Mouse (Mus musculus) CH12.LX (cell line): Measurements from ENCODE around the gene Smim24. TPM values are rescaled to one million over a fixed set of nuclear protein-coding genes. Genes with fewer than 3 reads are reported as not detected.

ENCODE experiments used
- DNase-seq: peaks from one replicate; pipeline ENCODE4 v3.0.0-alpha.2; 2013; ENCODE audit errors: extremely low read depth
- H3K27ac ChIP-seq: 2 replicates; pipeline ENCODE4 v1.5.1; 2012; ENCODE audit warnings: low read depth, mild to moderate bottlenecking, control low read depth, moderate library complexity; ENCODE audit not compliant: insufficient read depth
- H3K27me3 ChIP-seq: replicated peaks from 2 replicates; pipeline ENCODE3; 2012; ENCODE audit warnings: inconsistent platforms
- H3K36me3 ChIP-seq, 2 experiments: replicated peaks in 1 of 2; 2 replicates each; pipeline versions ENCODE3 to v1.6.1; 2012; ENCODE audit warnings: inconsistent platforms in 1 of 2, low read length in 1 of 2, mild to moderate bottlenecking in 1 of 2, mixed read lengths in 1 of 2, moderate library complexity in 1 of 2; ENCODE audit not compliant: control insufficient read depth in 1 of 2, insufficient read depth in 1 of 2
- H3K4me1 ChIP-seq, 2 experiments: 2 replicates each; pipeline ENCODE4 v1.6.1; 2012; ENCODE audit warnings: inconsistent platforms in 1 of 2, moderate library complexity in 1 of 2; ENCODE audit not compliant: insufficient read depth in 2 of 2, control insufficient read depth in 1 of 2
- H3K4me2 ChIP-seq: 2 replicates; pipeline ENCODE4 v1.6.1; 2012; ENCODE audit warnings: low read depth, mild to moderate bottlenecking, control low read depth; ENCODE audit not compliant: poor library complexity, insufficient read depth, severe bottlenecking
- H3K4me3 ChIP-seq, 3 experiments: fragments of 150-350 bp in 1 of 3; sonication (generic) in 1 of 3; replicated peaks in 1 of 3; 2 replicates each; pipeline versions ENCODE3 to v1.5.1; 2011 to 2012; ENCODE audit warnings: low read depth in 2 of 3, low read length in 2 of 3, mild to moderate bottlenecking in 2 of 3, moderate library complexity in 2 of 3, control low read depth in 1 of 3, improper control_type of control experiment in 1 of 3, inconsistent platforms in 1 of 3, mixed read lengths in 1 of 3; ENCODE audit not compliant: poor library complexity in 1 of 3
- H3K79me2 ChIP-seq: replicated peaks from 2 replicates; pipeline ENCODE4 v1.6.1; 2012; ENCODE audit warnings: mild to moderate bottlenecking, moderate library complexity; ENCODE audit not compliant: control insufficient read depth, poor library complexity, insufficient read depth, severe bottlenecking; ENCODE audit errors: extremely low read depth
- H3K9ac ChIP-seq: 2 replicates; pipeline ENCODE4 v1.6.1; 2012; ENCODE audit warnings: low read depth, mild to moderate bottlenecking, control low read depth, moderate library complexity; ENCODE audit not compliant: insufficient read depth
- H3K9me3 ChIP-seq: replicated peaks from 2 replicates; pipeline ENCODE3; 2012; ENCODE audit warnings: low read length, inconsistent platforms, mixed read lengths
- BHLHE40 ChIP-seq: IDR thresholded peaks from 2 replicates; pipeline ENCODE4 v1.6.1; 2011; ENCODE audit warnings: mild to moderate bottlenecking, low read depth, low read length, improper control_type of control experiment
- CHD1 ChIP-seq: IDR thresholded peaks from 2 replicates; pipeline ENCODE4 v1.6.1; 2012; ENCODE audit warnings: low read depth, low read length, improper control_type of control experiment, inconsistent platforms
- E2F4 ChIP-seq: IDR thresholded peaks from 2 replicates; pipeline ENCODE4 v1.6.1; 2011; ENCODE audit warnings: low read depth, low read length, improper control_type of control experiment; ENCODE audit not compliant: insufficient replicate concordance
- ELF1 ChIP-seq: IDR thresholded peaks from 2 replicates; pipeline ENCODE4 v1.6.1; 2014; ENCODE audit warnings: low read depth, mild to moderate bottlenecking, inconsistent platforms, low read length, improper control_type of control experiment
- ETS1 ChIP-seq: conservative IDR thresholded peaks from 2 replicates; pipeline ENCODE4 v1.6.1; 2012; ENCODE audit warnings: low read depth, mild to moderate bottlenecking, inconsistent platforms, low read length, improper control_type of control experiment, moderate library complexity
- IRF4 ChIP-seq: IDR thresholded peaks from 2 replicates; pipeline ENCODE4 v1.6.1; 2014; ENCODE audit warnings: low read depth, mild to moderate bottlenecking, inconsistent platforms, low read length, improper control_type of control experiment
- MAFK ChIP-seq: IDR thresholded peaks from 2 replicates; pipeline ENCODE4 v1.6.1; 2011; ENCODE audit warnings: low read length, improper control_type of control experiment; ENCODE audit not compliant: insufficient replicate concordance
- MAX ChIP-seq: IDR thresholded peaks from 2 replicates; pipeline ENCODE4 v1.6.1; 2011; ENCODE audit warnings: low read length, improper control_type of control experiment
- MYC ChIP-seq: IDR thresholded peaks from 2 replicates; pipeline ENCODE4 v1.6.1; 2011; ENCODE audit warnings: low read depth, mild to moderate bottlenecking, improper control_type of control experiment, low read length
- NELFE ChIP-seq: IDR thresholded peaks from 2 replicates; pipeline ENCODE4 v1.6.1; 2011; ENCODE audit warnings: low read depth, low read length, improper control_type of control experiment
- NRF1 ChIP-seq: IDR thresholded peaks from 2 replicates; pipeline ENCODE4 v1.6.1; 2014; ENCODE audit warnings: low read depth, mild to moderate bottlenecking, inconsistent platforms, low read length, improper control_type of control experiment, moderate library complexity
- RAD21 ChIP-seq: IDR thresholded peaks from 2 replicates; pipeline ENCODE4 v1.6.1; 2011; ENCODE audit warnings: low read depth, mild to moderate bottlenecking, low read length, improper control_type of control experiment, moderate library complexity
- TBP ChIP-seq: conservative IDR thresholded peaks from 2 replicates; pipeline ENCODE4 v1.6.1; 2011; ENCODE audit warnings: low read depth, low read length, improper control_type of control experiment
- TCF12 ChIP-seq: IDR thresholded peaks from 2 replicates; pipeline ENCODE4 v1.6.1; 2014; ENCODE audit warnings: low read depth, mild to moderate bottlenecking, inconsistent platforms, low read length, improper control_type of control experiment
- USF1 ChIP-seq: IDR thresholded peaks from 2 replicates; pipeline ENCODE4 v1.6.1; 2014; ENCODE audit warnings: low read depth, mild to moderate bottlenecking, inconsistent platforms, low read length, improper control_type of control experiment
- USF2 ChIP-seq: conservative IDR thresholded peaks from 2 replicates; pipeline ENCODE4 v1.6.1; 2011; ENCODE audit warnings: low read depth, low read length, improper control_type of control experiment
- ZNF384 ChIP-seq: IDR thresholded peaks from 2 replicates; pipeline ENCODE4 v1.6.1; 2012; ENCODE audit warnings: low read depth, low read length, improper control_type of control experiment, inconsistent platforms
- dilution Hi-C: fragments of 300-500 bp; cut with MboI; formaldehyde crosslinking; loops from 2 replicates; pipeline ENCODE4 v1.14.3; 2020; ENCODE audit warnings: low sequenced_read_pairs; ENCODE audit not compliant: extremely low pct_unique_long_range_greater_than_20kb, extremely low pct_ligation_motif_present
- in situ Hi-C: fragments of 300-500 bp; cut with MboI; formaldehyde crosslinking; loops from 3 replicates; pipeline ENCODE4 v1.14.3; 2019; ENCODE audit warnings: low sequenced_read_pairs, low pct_ligation_motif_present, low pct_unique_long_range_greater_than_20kb, mixed read lengths
- polyA plus RNA-seq: library from polyadenylated mRNA; unstranded; fragments of >175 nt; gene quantifications from 2 replicates; pipeline ENCODE4 v1.2.1, GENCODE M21; 2012; ENCODE audit warnings: low read depth; ENCODE audit not compliant: insufficient read length
- total RNA-seq, 2 experiments: library from RNA; depleted of rRNA; stranded (reverse); fragments of 300-350 nt in 1 of 2; fragments of >200 nt in 1 of 2; gene quantifications; 2 replicates each; pipeline ENCODE4 v1.2.3; 2012 to 2014

Gene Smim24
- total and polyA plus RNA-seq, 3 experiments: 0.13 to 0.64 TPM; not detected in 1

- Histone ChIP-seq H3K36me3 (peaks cover 25 to 44% of the 10 kb centered on the region in 2 experiments), H3K27ac (no peak overlapping the region), H3K4me2 (no peak overlapping the region), H3K4me1 (peaks cover 13 to 23% of the 10 kb centered on the region in 2 experiments)
- dilution Hi-C loops: no loop called here
- TF ChIP-seq NELFE: no peak
- TF ChIP-seq ELF1: no peak
- TF ChIP-seq USF1: no peak
- TF ChIP-seq ETS1: no peak
- no peak for TF ChIP-seq BHLHE40
- no peak for TF ChIP-seq NRF1
- no peak for TF ChIP-seq ZNF384
- TF ChIP-seq, all 38 proteins: peak for 0
- Histone ChIP-seq H3K9me3 (no peaks in the 10 kb centered on the region), H3K4me3 (no peak overlapping the region), H3K9ac (no peak overlapping the region), H3K79me2 (peaks cover 8% of the 10 kb centered on the region), H3K27me3 (no peaks in the 10 kb centered on the region)
- DNase-seq: no peak
- in situ Hi-C loops: no loop called here
Observed at GRCm38 (mm10) chr10:81419111-81419928, 26.5 kb downstream of the Smim24 start.

DNA sequence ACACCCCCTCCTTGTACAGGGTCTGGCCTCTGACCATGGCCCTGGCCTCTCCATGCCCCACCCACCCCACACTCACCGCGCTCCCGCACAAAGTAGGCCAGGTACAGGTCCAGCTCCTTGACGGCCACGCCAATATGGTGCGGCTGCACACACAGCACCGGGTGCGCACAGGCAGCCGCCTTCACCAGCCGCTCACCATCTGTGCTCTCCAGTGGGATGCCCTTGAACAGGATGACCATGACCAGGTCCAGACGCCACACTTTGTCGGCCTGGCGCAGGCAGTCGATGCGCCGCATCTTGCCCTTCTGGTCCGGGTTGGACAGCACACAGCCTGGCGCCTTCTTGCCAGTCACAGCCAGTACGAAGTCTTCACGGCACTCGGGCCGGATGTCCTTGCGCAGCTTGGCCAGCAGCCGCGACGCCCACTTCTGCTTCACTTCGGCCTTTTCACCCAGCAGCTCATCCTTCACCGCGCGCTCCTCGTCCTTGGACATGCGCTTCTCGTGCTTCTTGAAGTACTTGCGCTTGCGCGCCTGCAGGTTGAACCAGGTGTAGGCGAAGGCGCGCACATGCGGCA, 27.4 kb downstream of the Smim24 start:
- dilution Hi-C loops: no loop called here
- peaks cover 25 to 44% of the 10 kb centered on the region in 2 experiments for H3K36me3 ChIP-seq
- no peak for TF ChIP-seq IRF4
- TF ChIP-seq RAD21: no peak
- TF ChIP-seq, all 38 proteins: peak for 0

GRCm38 (mm10) chr10:81421041-81421796, 28.4 kb downstream of the Smim24 start:
- peaks cover 22% of the 10 kb centered on the region for H3K79me2 ChIP-seq
- DNase-seq: no peak
- in situ Hi-C loops: no loop called here
- no peak for TF ChIP-seq BHLHE40
- no peak for TF ChIP-seq TBP
- no peak for TF ChIP-seq MAFK
- TF ChIP-seq MYC: no peak
- TF ChIP-seq MAX: no peak
- no peak for TF ChIP-seq USF2
- TF ChIP-seq USF1: no peak
- no peak for TF ChIP-seq E2F4
- TF ChIP-seq ETS1: no peak
- TF ChIP-seq TCF12: no peak
- TF ChIP-seq ELF1: no peak
- TF ChIP-seq NRF1: no peak
- TF ChIP-seq ZNF384: no peak
- TF ChIP-seq CHD1: no peak
- TF ChIP-seq IRF4: no peak
- TF ChIP-seq, all 38 proteins: peak for 0
- H3K27ac ChIP-seq: no peak overlapping the region
- no peaks in the 10 kb centered on the region for H3K9me3 ChIP-seq
- no peak overlapping the region for H3K4me3 ChIP-seq
- peaks cover 8% of the 10 kb centered on the region for H3K27me3 ChIP-seq
- peaks cover 25 to 36% of the 10 kb centered on the region in 2 experiments for H3K36me3 ChIP-seq
- dilution Hi-C loops: no loop called here
- H3K4me1 ChIP-seq: peaks cover 8 to 22% of the 10 kb centered on the region in 2 experiments
- no peak overlapping the region for H3K9ac ChIP-seq
- no peak overlapping the region for H3K4me2 ChIP-seq

More for the DNA sequence above, 27.4 kb downstream of the Smim24 start:
- Histone ChIP-seq H3K27ac (no peak overlapping the region), H3K4me2 (no peak overlapping the region), H3K27me3 (peaks cover 2% of the 10 kb centered on the region), H3K79me2 (peaks cover 14% of the 10 kb centered on the region), H3K4me1 (peaks cover 9 to 19% of the 10 kb centered on the region in 2 experiments), H3K9me3 (no peaks in the 10 kb centered on the region), H3K4me3 (no peak overlapping the region), H3K9ac (no peak overlapping the region)
- in situ Hi-C loops: no loop called here
- no peak for DNase-seq
